Mouse (Mus musculus): ENCODE measurements around the gene Spaca7. TPM values are rescaled to one million over a fixed set of nuclear protein-coding genes. Genes with fewer than 3 reads are reported as not detected.
A peak's percentile ranks its signal among the peaks of the same experiment; 100 is the strongest.
"Not testable (repeated sequence)": the region's sequence is repeated elsewhere in the genome, so short reads cannot be mapped to it uniquely, and the experiment has no call there.

Gene Spaca7
- polyA plus RNA-seq, 1 experiment from 2014 or later = not detected

DNA sequence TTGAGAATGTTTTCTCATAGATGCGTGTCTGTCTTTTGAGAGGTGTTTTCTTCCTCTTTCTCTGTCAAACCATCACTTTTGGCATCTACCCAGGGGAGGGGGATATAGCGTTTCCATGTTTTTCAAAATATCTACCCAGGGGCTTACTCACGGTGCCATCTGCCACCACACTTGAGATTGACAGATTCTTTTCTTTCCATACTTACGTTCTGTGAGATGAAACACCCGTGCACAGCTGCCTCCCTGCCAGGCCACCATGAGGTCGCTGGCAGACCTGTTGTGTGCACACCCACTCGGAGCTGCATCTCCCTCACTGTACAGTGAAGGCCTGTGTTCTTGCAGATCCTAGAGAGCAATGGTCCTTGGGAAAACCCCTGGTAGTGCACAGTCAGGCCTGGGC lies 40.4 kb downstream of the Spaca7 start:
- Histone ChIP-seq H3K27me3 (replicated peaks) (peaks cover under 1% of the 10 kb centered on the region; the same call in 1 of the 2 replicates), H3K4me1 (no peaks in the 10 kb centered on the region), H3K27ac (replicated peaks) (no peak overlapping the region), H3K4me3 (replicated peaks) (no peak overlapping the region), H3K9ac (replicated peaks) (no peak overlapping the region), H3K36me3 (peaks cover 18% of the 10 kb centered on the region), H3K4me2 (no peak overlapping the region), H3K9me3 (replicated peaks) (no peaks in the 10 kb centered on the region)
- ATAC-seq (ENCODE audit: low FRiP score) = no peak
- 68% methylated on average over 7 of the region's 7 CpGs for WGBS

DNA sequence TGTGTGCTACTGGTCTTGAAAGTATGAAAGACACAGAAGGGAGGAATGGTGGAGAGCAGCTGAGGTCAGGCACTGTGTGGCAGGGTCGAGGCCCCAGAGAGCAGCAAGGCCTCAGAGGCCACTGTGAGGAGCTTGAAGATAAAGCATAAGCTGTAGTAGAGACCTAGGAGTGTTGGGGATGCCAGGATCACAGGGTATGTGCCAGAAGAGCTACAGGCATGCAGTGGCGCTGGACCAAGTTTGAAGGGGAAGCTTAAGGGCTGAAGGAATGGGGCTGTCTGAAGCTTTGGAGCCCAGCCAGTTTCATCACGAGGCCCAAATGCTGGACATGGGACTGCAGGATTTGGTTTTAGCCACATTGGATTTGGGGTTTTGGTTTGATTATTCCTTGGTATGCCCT lies 44.5 kb downstream of the Spaca7 start:
- not testable (repeated sequence) for H3K4me2 ChIP-seq; H3K27ac ChIP-seq (replicated peaks); H3K4me1 ChIP-seq; H3K9me3 ChIP-seq (replicated peaks); H3K4me3 ChIP-seq (replicated peaks); H3K9ac ChIP-seq (replicated peaks); ATAC-seq (ENCODE audit: low FRiP score); H3K27me3 ChIP-seq (replicated peaks)
- peaks cover 45% of the 10 kb centered on the region for H3K36me3 ChIP-seq
- 92% methylated on average over 3 of the region's 3 CpGs for WGBS

DNA sequence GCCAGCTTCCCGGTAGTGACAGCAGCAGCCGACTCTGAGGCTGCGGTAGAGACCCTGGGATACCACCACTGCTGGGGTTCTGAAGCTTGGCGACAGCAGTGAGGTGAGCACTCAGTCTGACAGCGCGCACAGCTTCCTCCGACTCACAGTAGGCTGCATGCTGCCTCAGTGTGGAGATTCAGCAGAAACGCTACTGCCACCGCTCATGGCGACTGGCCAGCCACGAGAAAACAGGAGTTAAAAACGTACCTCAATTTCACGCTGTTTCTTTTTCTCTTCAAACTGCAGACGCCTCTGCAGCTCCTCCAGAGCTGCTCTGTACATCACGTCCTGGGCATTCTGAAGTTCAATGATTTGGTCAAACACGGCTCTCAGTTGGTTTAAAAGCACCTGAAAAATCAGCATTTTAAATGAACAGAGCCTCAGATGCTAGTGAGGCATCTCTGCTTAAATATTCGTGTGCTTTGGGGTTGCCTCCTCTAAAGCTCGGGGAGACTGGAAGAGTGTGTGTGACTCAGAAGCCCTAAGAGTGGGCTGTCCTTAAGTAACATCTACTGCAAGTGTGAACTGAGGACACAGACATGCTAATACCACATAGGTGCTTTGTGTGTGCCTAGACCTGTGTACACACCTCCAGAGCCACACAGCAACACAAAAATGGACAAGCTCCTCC lies 48.9 kb downstream of the Spaca7 start:
- no peak overlapping the region for H3K9ac ChIP-seq (replicated peaks)
- no peaks in the 10 kb centered on the region for H3K9me3 ChIP-seq (replicated peaks)
- no peaks in the 10 kb centered on the region for H3K27me3 ChIP-seq (replicated peaks)
- H3K4me3 ChIP-seq (replicated peaks) = no peak overlapping the region
- ATAC-seq (ENCODE audit: low FRiP score) = no peak
- no peak overlapping the region for H3K27ac ChIP-seq (replicated peaks)
- no peak overlapping the region for H3K4me2 ChIP-seq
- H3K4me1 ChIP-seq = peaks cover 19% of the 10 kb centered on the region
- 89% methylated on average over 18 of the region's 18 CpGs for WGBS
- peaks cover 45% of the 10 kb centered on the region for H3K36me3 ChIP-seq

DNA sequence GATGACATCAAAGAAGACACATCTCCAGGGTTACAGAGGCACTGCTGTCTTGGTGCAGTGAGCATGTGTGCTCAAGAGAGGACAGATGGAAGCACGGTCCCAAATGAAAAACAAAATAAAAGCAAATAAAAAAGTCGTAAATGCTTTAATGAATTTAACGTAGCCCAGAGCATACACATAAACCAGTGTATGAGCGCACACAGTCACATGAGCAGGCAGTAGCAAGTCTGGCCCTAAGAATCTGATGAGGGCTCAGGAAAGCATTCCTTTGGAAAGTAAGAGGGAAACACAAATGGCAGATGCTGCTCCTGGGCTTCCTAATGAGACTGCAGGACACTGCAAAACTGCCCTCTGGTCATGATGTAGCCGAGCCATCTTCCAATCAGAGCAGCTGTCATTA lies 53.1 kb downstream of the Spaca7 start:
- Histone ChIP-seq H3K27ac (replicated peaks) (peak overlapping the region; percentile 54), H3K9ac (replicated peaks) (no peak overlapping the region), H3K9me3 (replicated peaks) (no peaks in the 10 kb centered on the region), H3K36me3 (peaks cover 40% of the 10 kb centered on the region), H3K4me2 (no peak overlapping the region), H3K4me3 (replicated peaks) (no peak overlapping the region), H3K27me3 (replicated peaks) (no peaks in the 10 kb centered on the region), H3K4me1 (peaks cover 20% of the 10 kb centered on the region)
- 41% methylated on average over 5 of the region's 5 CpGs for WGBS
- ATAC-seq (ENCODE audit: low FRiP score) = peak; percentile 59

DNA sequence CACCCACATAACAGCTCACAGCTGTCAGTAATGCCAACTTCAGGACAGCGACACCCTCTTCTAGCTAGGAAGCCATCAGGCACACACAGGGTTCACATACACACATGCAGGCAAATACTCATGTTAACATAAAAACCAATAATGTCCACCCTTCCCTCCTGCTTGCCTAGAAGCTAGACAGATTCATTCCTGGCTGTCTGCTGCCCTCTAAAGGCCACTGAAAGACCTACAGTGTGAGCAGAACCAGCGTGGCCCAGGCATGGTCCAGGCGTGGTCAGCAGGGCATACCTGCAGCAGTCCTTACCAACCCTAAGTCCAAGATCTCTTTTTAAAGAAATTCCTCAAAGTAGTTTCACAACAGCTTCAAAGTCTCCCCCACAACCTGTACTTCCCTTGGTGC lies 56.2 kb downstream of the Spaca7 start:
- H3K36me3 ChIP-seq = peaks cover 40% of the 10 kb centered on the region
- no peaks in the 10 kb centered on the region for H3K9me3 ChIP-seq (replicated peaks)
- peak; percentile 77 for ATAC-seq (ENCODE audit: low FRiP score)
- H3K27ac ChIP-seq (replicated peaks) = no peak overlapping the region
- H3K4me3 ChIP-seq (replicated peaks) = no peak overlapping the region
- no peaks in the 10 kb centered on the region for H3K27me3 ChIP-seq (replicated peaks)
- H3K4me2 ChIP-seq = no peak overlapping the region
- H3K9ac ChIP-seq (replicated peaks) = no peak overlapping the region
- H3K4me1 ChIP-seq = peaks cover 20% of the 10 kb centered on the region
- 47% methylated on average over 3 of the region's 3 CpGs for WGBS

DNA sequence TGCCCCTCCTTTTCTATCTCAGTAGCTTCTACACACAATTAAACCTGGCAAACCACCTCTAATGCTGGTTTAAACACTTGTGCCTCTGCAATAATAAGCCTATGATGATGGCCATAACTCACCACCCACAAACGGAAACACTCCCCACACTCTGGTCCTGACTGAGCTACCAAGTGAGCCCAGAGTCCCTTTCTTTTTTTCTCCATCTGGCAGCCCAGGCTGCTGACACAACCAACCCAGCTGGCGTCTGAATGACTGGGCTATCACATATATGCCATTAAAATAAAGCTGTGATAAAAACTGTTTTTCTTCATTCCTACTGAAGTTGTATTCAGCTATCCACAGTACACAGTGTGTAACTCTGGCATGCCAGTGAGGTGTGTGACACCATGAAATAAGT lies 62.5 kb downstream of the Spaca7 start:
- Histone ChIP-seq H3K36me3 (peaks cover 68% of the 10 kb centered on the region), H3K4me3 (replicated peaks) (no peak overlapping the region), H3K27ac (replicated peaks) (no peak overlapping the region), H3K4me2 (no peak overlapping the region), H3K27me3 (replicated peaks) (no peaks in the 10 kb centered on the region), H3K4me1 (no peaks in the 10 kb centered on the region), H3K9me3 (replicated peaks) (no peaks in the 10 kb centered on the region), H3K9ac (replicated peaks) (no peak overlapping the region)
- 73% methylated on average over 2 of the region's 2 CpGs for WGBS
- no peak for ATAC-seq (ENCODE audit: low FRiP score)

DNA sequence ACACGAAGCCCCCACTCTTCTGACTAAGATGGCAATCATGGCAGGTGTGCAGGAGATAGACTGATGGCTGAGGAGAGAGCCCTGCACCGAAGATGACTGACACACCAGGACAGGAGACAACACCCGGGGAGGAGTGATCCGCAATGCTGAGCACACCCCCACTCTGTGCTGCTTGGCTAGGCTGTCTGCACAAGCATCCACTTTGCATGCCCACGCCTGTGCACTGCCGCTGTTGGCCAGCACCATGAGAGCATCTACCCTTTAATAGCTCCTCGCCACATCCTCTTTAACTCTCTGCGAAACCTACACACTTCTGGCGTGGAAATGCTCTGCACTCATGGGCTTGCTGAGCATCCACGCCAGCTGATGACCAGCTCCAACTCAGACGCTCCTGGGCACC lies 65.6 kb downstream of the Spaca7 start:
- no peaks in the 10 kb centered on the region for H3K4me1 ChIP-seq
- no peak overlapping the region for H3K4me2 ChIP-seq
- no peak overlapping the region for H3K4me3 ChIP-seq (replicated peaks)
- H3K36me3 ChIP-seq = peaks cover 65% of the 10 kb centered on the region
- no peak for ATAC-seq (ENCODE audit: low FRiP score)
- H3K9me3 ChIP-seq (replicated peaks) = no peaks in the 10 kb centered on the region
- no peak overlapping the region for H3K9ac ChIP-seq (replicated peaks)
- no peak overlapping the region for H3K27ac ChIP-seq (replicated peaks)
- no peaks in the 10 kb centered on the region for H3K27me3 ChIP-seq (replicated peaks)
- WGBS = 96% methylated on average over 11 of the region's 11 CpGs

DNA sequence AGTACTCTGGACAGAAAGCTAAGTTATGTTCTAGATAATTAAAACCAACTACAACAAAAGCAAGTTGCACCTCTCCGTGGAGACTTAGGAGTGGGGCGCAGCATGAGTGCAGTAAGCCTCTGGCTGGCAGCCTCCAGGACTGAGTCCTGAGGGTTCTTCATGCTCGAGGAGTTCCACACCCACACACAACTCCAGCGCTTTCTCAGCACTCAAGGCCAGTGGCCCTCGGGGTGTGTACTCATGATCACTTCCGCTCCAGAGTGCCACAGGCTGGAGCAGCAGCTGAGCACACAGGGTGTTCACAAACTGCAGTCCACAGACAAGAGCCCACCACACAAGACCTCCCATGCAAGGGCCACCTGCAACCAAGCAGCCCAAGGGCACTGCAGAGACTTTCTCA lies 68.7 kb downstream of the Spaca7 start:
- Histone ChIP-seq H3K27me3 (replicated peaks) (no peaks in the 10 kb centered on the region), H3K9ac (replicated peaks) (no peak overlapping the region), H3K9me3 (replicated peaks) (no peaks in the 10 kb centered on the region), H3K36me3 (peaks cover 60% of the 10 kb centered on the region), H3K4me2 (no peak overlapping the region), H3K27ac (replicated peaks) (no peak overlapping the region), H3K4me3 (replicated peaks) (no peak overlapping the region), H3K4me1 (no peaks in the 10 kb centered on the region)
- 88% methylated on average over 6 of the region's 6 CpGs for WGBS
- no peak for ATAC-seq (ENCODE audit: low FRiP score)

DNA sequence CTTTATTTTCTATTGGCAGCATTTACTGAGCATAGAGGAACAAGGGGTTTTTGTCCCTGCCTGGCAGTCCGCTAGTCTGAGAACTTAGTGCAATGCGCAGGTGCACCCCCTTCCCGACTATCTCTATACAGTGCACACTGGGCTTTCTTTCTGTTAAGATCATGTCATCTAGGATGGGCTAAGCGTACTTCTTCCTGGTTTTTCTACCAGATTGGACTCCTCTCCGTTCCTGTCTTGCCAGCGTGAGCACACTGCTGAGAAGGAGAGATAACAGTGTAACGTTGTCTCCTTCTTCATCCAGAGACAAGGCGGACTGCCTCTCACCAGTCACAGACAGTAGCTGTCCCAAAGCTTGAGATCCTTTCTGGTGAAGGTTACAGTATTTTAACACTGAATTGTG lies 71.5 kb downstream of the Spaca7 start:
- Histone ChIP-seq H3K27me3 (replicated peaks) (no peaks in the 10 kb centered on the region), H3K4me3 (replicated peaks) (no peak overlapping the region), H3K9ac (replicated peaks) (no peak overlapping the region), H3K4me2 (no peak overlapping the region), H3K9me3 (replicated peaks) (no peaks in the 10 kb centered on the region), H3K4me1 (no peaks in the 10 kb centered on the region), H3K27ac (replicated peaks) (no peak overlapping the region), H3K36me3 (peaks cover 55% of the 10 kb centered on the region)
- no peak for ATAC-seq (ENCODE audit: low FRiP score)
- 86% methylated on average over 8 of the region's 8 CpGs for WGBS

DNA sequence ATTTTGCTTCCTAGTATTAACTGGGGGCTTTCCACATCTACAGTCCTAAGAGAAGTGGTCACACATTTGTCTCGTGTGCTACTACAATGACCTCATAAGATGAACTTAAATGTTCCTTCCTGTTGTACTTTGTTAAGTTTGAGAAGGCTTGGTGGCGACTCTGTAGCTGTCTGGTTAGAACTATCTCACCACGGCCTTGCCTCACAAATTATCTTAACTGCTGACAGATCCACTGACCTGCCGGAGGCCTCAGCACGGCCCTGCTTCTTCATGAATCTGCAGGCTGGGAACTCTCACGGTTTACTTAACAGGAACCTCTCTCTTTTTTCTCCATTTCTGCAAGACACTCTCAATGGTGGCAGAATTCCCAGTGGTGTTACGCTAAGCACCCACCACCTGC lies 72.1 kb downstream of the Spaca7 start:
- H3K36me3 ChIP-seq = peaks cover 55% of the 10 kb centered on the region

DNA sequence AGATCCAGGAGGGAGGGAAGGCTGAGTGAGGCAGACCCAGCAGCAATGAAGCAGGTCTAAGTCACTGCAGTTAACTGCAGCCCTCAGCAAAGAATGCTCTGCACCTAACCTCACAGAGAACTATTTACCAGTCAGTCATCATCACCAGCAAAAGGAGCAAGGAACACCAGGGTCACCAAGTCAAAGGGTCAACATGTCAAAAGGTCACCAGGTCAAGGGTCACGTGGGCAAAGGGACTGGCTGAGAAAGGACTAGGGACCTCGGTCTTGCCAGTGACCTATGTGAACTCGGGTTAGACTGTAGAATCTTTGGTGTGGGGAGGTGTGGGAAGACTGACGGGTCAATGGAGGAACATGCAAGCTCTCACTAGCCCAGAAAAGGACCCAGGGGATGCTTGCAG lies 73.7 kb downstream of the Spaca7 start:
- no peak overlapping the region for H3K27ac ChIP-seq (replicated peaks)
- no peak for ATAC-seq (ENCODE audit: low FRiP score)
- H3K27me3 ChIP-seq (replicated peaks) = no peaks in the 10 kb centered on the region
- H3K36me3 ChIP-seq = peaks cover 49% of the 10 kb centered on the region
- no peaks in the 10 kb centered on the region for H3K9me3 ChIP-seq (replicated peaks)
- H3K4me1 ChIP-seq = no peaks in the 10 kb centered on the region
- H3K9ac ChIP-seq (replicated peaks) = no peak overlapping the region
- no peak overlapping the region for H3K4me3 ChIP-seq (replicated peaks)
- no peak overlapping the region for H3K4me2 ChIP-seq
- WGBS = 49% methylated on average over 4 of the region's 4 CpGs

More for the DNA sequence above, 72.1 kb downstream of the Spaca7 start:
- Histone ChIP-seq H3K9me3 (replicated peaks) (no peaks in the 10 kb centered on the region), H3K27ac (replicated peaks) (no peak overlapping the region), H3K4me2 (no peak overlapping the region), H3K9ac (replicated peaks) (no peak overlapping the region), H3K4me1 (no peaks in the 10 kb centered on the region), H3K4me3 (replicated peaks) (no peak overlapping the region), H3K27me3 (replicated peaks) (no peaks in the 10 kb centered on the region)
- no peak for ATAC-seq (ENCODE audit: low FRiP score)
- 57% methylated on average over 7 of the region's 7 CpGs for WGBS

DNA sequence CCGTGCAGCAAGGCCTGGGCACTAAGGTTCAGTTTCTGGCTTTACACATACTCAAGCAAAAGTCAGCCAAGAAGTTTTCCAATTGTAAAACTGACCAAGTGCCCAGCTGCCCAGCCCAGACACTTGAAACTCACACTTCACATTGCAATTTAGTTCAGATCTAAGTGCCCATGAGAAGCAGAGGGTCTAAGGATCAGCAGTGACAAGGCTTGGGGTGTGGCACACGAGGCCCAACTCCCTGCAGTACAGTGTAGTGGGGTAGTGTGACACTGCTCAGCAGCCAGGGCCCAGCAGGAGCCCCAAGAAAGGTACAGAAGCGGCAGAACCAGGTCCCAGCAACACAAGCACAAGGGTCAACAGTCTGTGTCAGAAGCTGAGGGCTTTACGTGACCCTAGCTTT lies 76.1 kb downstream of the Spaca7 start:
- 90% methylated on average over 4 of the region's 4 CpGs for WGBS
- H3K4me1 ChIP-seq = no peaks in the 10 kb centered on the region
- H3K36me3 ChIP-seq = peaks cover 64% of the 10 kb centered on the region
- no peaks in the 10 kb centered on the region for H3K27me3 ChIP-seq (replicated peaks)
- H3K4me2 ChIP-seq = no peak overlapping the region
- no peaks in the 10 kb centered on the region for H3K9me3 ChIP-seq (replicated peaks)
- ATAC-seq (ENCODE audit: low FRiP score) = no peak
- no peak overlapping the region for H3K27ac ChIP-seq (replicated peaks)
- H3K4me3 ChIP-seq (replicated peaks) = no peak overlapping the region
- H3K9ac ChIP-seq (replicated peaks) = no peak overlapping the region
